Mouse (Mus musculus): ENCODE measurements around the gene Olfr1417. TPM values are rescaled to one million over a fixed set of nuclear protein-coding genes. Genes with fewer than 3 reads are reported as not detected.

The Olfr1417 gene
- polyA plus RNA-seq, 1 experiment from 2014 or later, result not detected

Other genes with a start within 250 kb of the Olfr1417 start
- gene Ms4a6d, start 234.4 kb downstream of the Olfr1417 start, polyA plus RNA-seq (2015; fragmentation: Nextera tagmentation; extraction: Ambion mirVana), result 6.0 and 6.4 TPM in 2 replicates
- gene Ms4a2, start 215.5 kb downstream of the Olfr1417 start, polyA plus RNA-seq (2015; fragmentation: Nextera tagmentation; extraction: Ambion mirVana), result 0.15 and 0.18 TPM in 2 replicates
- 0.34 TPM in 1 of 2 replicates, not detected in the other for gene Ms4a3, start 198.4 kb downstream of the Olfr1417 start, polyA plus RNA-seq (2015; fragmentation: Nextera tagmentation; extraction: Ambion mirVana)
- not detected in 2 replicates for gene Oosp2, start 178.7 kb downstream of the Olfr1417 start, polyA plus RNA-seq (2015; fragmentation: Nextera tagmentation; extraction: Ambion mirVana)
- gene Oosp1, start 148.1 kb downstream of the Olfr1417 start, polyA plus RNA-seq (2015; fragmentation: Nextera tagmentation; extraction: Ambion mirVana), result not detected in 2 replicates
- not detected in 2 replicates for gene Oosp3, start 142.2 kb downstream of the Olfr1417 start, polyA plus RNA-seq (2015; fragmentation: Nextera tagmentation; extraction: Ambion mirVana)
- gene Gif, start 91.7 kb downstream of the Olfr1417 start, polyA plus RNA-seq (2015; fragmentation: Nextera tagmentation; extraction: Ambion mirVana), result not detected in 2 replicates
- 58.3 and 63.8 TPM in 2 replicates for gene Mrpl16, start 68.8 kb downstream of the Olfr1417 start, polyA plus RNA-seq (2015; fragmentation: Nextera tagmentation; extraction: Ambion mirVana)
- 41.6 and 44.8 TPM in 2 replicates for gene Stx3, start 19.8 kb downstream of the Olfr1417 start, polyA plus RNA-seq (2015; fragmentation: Nextera tagmentation; extraction: Ambion mirVana)
- gene Olfr1418, start 21.8 kb upstream of the Olfr1417 start, polyA plus RNA-seq (2015; fragmentation: Nextera tagmentation; extraction: Ambion mirVana), result not detected in 2 replicates
- gene Olfr1419, start 35.9 kb upstream of the Olfr1417 start, polyA plus RNA-seq (2015; fragmentation: Nextera tagmentation; extraction: Ambion mirVana), result not detected in 2 replicates
- not detected in 2 replicates for gene Olfr1420, start 47.3 kb upstream of the Olfr1417 start, polyA plus RNA-seq (2015; fragmentation: Nextera tagmentation; extraction: Ambion mirVana)
- gene Patl1, start 73.2 kb upstream of the Olfr1417 start, polyA plus RNA-seq (2015; fragmentation: Nextera tagmentation; extraction: Ambion mirVana), result 16.7 and 17.4 TPM in 2 replicates
- gene Osbp, start 126.7 kb upstream of the Olfr1417 start, polyA plus RNA-seq (2015; fragmentation: Nextera tagmentation; extraction: Ambion mirVana), result 4.2 and 4.4 TPM in 2 replicates
- gene Olfr1423, start 202.1 kb upstream of the Olfr1417 start, polyA plus RNA-seq (2015; fragmentation: Nextera tagmentation; extraction: Ambion mirVana), result not detected in 2 replicates
- not detected in 2 replicates for gene Olfr1424, start 223.5 kb upstream of the Olfr1417 start, polyA plus RNA-seq (2015; fragmentation: Nextera tagmentation; extraction: Ambion mirVana)
- not detected in 2 replicates for gene Olfr1425, start 238.5 kb upstream of the Olfr1417 start, polyA plus RNA-seq (2015; fragmentation: Nextera tagmentation; extraction: Ambion mirVana)